Mouse (Mus musculus): ENCODE results near the gene Traip.

The Traip gene

GRCm38 (mm10) chr9:107932221-107932620 lies 17.7 kb upstream of the Traip start:
- in situ Hi-C loops (cut with MboI, MseI) = no loop called here

- in situ Hi-C loops (cut with MboI, MseI) = no loop called here
Measured at GRCm38 (mm10) chr9:107934146-107934545, 15.8 kb upstream of the Traip start.

GRCm38 (mm10) chr9:107935374-107935773 lies 14.6 kb upstream of the Traip start, which contains the start of gene Camkv:
Gene Camkv, plus strand, starts transcription at chr9:107935674.
- in situ Hi-C loops (cut with MboI, MseI) = no loop called here

- in situ Hi-C loops (cut with MboI, MseI) = no loop called here
Measured at GRCm38 (mm10) chr9:107935790-107936214, 14.1 kb upstream of the Traip start.

- in situ Hi-C loops (cut with MboI, MseI) = no loop called here
Measured at GRCm38 (mm10) chr9:107936215-107936822, 13.6 kb upstream of the Traip start.

GRCm38 (mm10) chr9:107936831-107937230 lies 13.1 kb upstream of the Traip start:
- in situ Hi-C loops (cut with MboI, MseI) = no loop called here

GRCm38 (mm10) chr9:107947241-107948194 lies 2.4 kb upstream of the Traip start:
- in situ Hi-C loops (cut with MboI, MseI) = no loop called here

GRCm38 (mm10) chr9:107949184-107949921 lies 583 bp upstream of the Traip start:
- in situ Hi-C loops (cut with MboI, MseI) = no loop called here

GRCm38 (mm10) chr9:107950460-107951355 lies 772 bp downstream of the Traip start:
- in situ Hi-C loops (cut with MboI, MseI) = no loop called here

- in situ Hi-C loops (cut with MboI, MseI) = no loop called here
Measured at GRCm38 (mm10) chr9:107955613-107956289, 5.8 kb downstream of the Traip start.

- in situ Hi-C loops (cut with MboI, MseI) = no loop called here
Measured at GRCm38 (mm10) chr9:107957141-107957540, 7.2 kb downstream of the Traip start.

GRCm38 (mm10) chr9:107959896-107960295 lies 10.0 kb downstream of the Traip start:
- in situ Hi-C loops (cut with MboI, MseI) = no loop called here

- in situ Hi-C loops (cut with MboI, MseI) = no loop called here
Measured at GRCm38 (mm10) chr9:107960928-107961327, 11.0 kb downstream of the Traip start.

GRCm38 (mm10) chr9:107961351-107961762 lies 11.4 kb downstream of the Traip start:
- in situ Hi-C loops (cut with MboI, MseI) = no loop called here

- in situ Hi-C loops (cut with MboI, MseI) = no loop called here
Measured at GRCm38 (mm10) chr9:107961881-107962280, 11.9 kb downstream of the Traip start.

- in situ Hi-C loops (cut with MboI, MseI) = no loop called here
Measured at GRCm38 (mm10) chr9:107962916-107963315, 13.0 kb downstream of the Traip start.

- in situ Hi-C loops (cut with MboI, MseI) = no loop called here
Measured at GRCm38 (mm10) chr9:107963700-107964099, 13.8 kb downstream of the Traip start.

- in situ Hi-C loops (cut with MboI, MseI) = loop anchor here (5.0 kb wide), 1 partner anchor 103 kb away; no protein-coding TSS in a partner anchor
Measured at GRCm38 (mm10) chr9:107964681-107965080, 14.7 kb downstream of the Traip start.

- in situ Hi-C loops (cut with MboI, MseI) = loop anchor here (5.0 kb wide), 1 partner anchor 101 kb away; no protein-coding TSS in a partner anchor
Measured at GRCm38 (mm10) chr9:107966676-107967075, 16.7 kb downstream of the Traip start.

GRCm38 (mm10) chr9:107967437-107967836 lies 17.5 kb downstream of the Traip start:
- in situ Hi-C loops (cut with MboI, MseI) = loop anchor here (5.0 kb wide), 1 partner anchor 100 kb away; no protein-coding TSS in a partner anchor

Measured in regulatory T cell (primary cell).